Mouse (Mus musculus): ENCODE measurements around the gene Palld. TPM values are rescaled to one million over a fixed set of nuclear protein-coding genes. Genes with fewer than 3 reads are reported as not detected.
A peak's percentile ranks its signal among the peaks of the same experiment; 100 is the strongest.

Palld gene
- total and polyA plus RNA-seq, 3 experiments: 0.87 to 7.1 (median 2.6) TPM

- Histone ChIP-seq H3K27me3 (replicated peaks) (no peaks in the 10 kb centered on the region), H3K9me3 (replicated peaks; ENCODE audit: low read length) (no peaks in the 10 kb centered on the region), H3K4me1 (ENCODE audit: control insufficient read depth in 1 of 2, insufficient read depth in 2 of 2) (peaks cover 14 to 18% of the 10 kb centered on the region in 2 experiments), H3K9ac (ENCODE audit: insufficient read depth, low read depth) (no peak overlapping the region), H3K4me3 (replicated peaks in 1 of 3; ENCODE audit: low read depth in 2 of 3, low read length in 2 of 3, poor library complexity in 1 of 3) (no peak overlapping the region), H3K36me3 (replicated peaks in 1 of 2; ENCODE audit: control insufficient read depth in 1 of 2, insufficient read depth in 1 of 2, low read length in 1 of 2) (peaks cover 0 to 5% of the 10 kb centered on the region in 2 experiments), H3K79me2 (replicated peaks; ENCODE audit: control insufficient read depth, extremely low read depth, insufficient read depth, poor library complexity, severe bottlenecking) (peaks cover 2% of the 10 kb centered on the region; the same call in 1 of the 2 replicates), H3K4me2 (ENCODE audit: insufficient read depth, low read depth, poor library complexity, severe bottlenecking) (no peak overlapping the region), H3K27ac (ENCODE audit: insufficient read depth, low read depth) (no peak overlapping the region)
- no peak for DNase-seq (ENCODE audit: extremely low read depth)
- dilution Hi-C loops (cut with MboI; ENCODE audit: extremely low pct_ligation_motif_present, extremely low pct_unique_long_range_greater_than_20kb, low sequenced_read_pairs) (no loop called here), in situ Hi-C loops (cut with MboI; ENCODE audit: low pct_ligation_motif_present, low pct_unique_long_range_greater_than_20kb, low sequenced_read_pairs) (no loop called here)
- TF ChIP-seq SIN3A (IDR thresholded peaks at IDR 0.05; ENCODE audit: low read length) (no peak), MXI1 (IDR thresholded peaks at IDR 0.05; ENCODE audit: low read depth, low read length) (no peak), HCFC1 (IDR thresholded peaks at IDR 0.05; ENCODE audit: low read depth, low read length) (no peak), MEF2A (IDR thresholded peaks at IDR 0.05; ENCODE audit: borderline replicate concordance, low read depth, low read length) (no peak), USF2 (conservative IDR thresholded peaks at IDR 0.05; ENCODE audit: low read depth, low read length) (no peak), TCF12 (IDR thresholded peaks at IDR 0.05; ENCODE audit: low read depth, low read length) (no peak)
Measured at GRCm38 (mm10) chr8:61582547-61582946, 319.9 kb downstream of the Palld start.

- in situ Hi-C loops (cut with MboI; ENCODE audit: low pct_ligation_motif_present, low pct_unique_long_range_greater_than_20kb, low sequenced_read_pairs) (no loop called here), dilution Hi-C loops (cut with MboI; ENCODE audit: extremely low pct_ligation_motif_present, extremely low pct_unique_long_range_greater_than_20kb, low sequenced_read_pairs) (no loop called here)
- DNase-seq (ENCODE audit: extremely low read depth): no peak
- H3K9me3 ChIP-seq (replicated peaks; ENCODE audit: low read length): no peaks in the 10 kb centered on the region
- no peaks in the 10 kb centered on the region for H3K27me3 ChIP-seq (replicated peaks)
- no peak overlapping the region for H3K27ac ChIP-seq (ENCODE audit: insufficient read depth, low read depth)
- no peaks in the 10 kb centered on the region; the same call in 1 of the 2 replicates for H3K79me2 ChIP-seq (replicated peaks; ENCODE audit: control insufficient read depth, extremely low read depth, insufficient read depth, poor library complexity, severe bottlenecking)
- TF ChIP-seq BHLHE40 (IDR thresholded peaks at IDR 0.05; ENCODE audit: low read depth, low read length) (0 out of 2 replicates have a peak, but pooled peaks have one; percentile 29), NRF1 (IDR thresholded peaks at IDR 0.05; ENCODE audit: low read depth, low read length) (no peak), MAZ (IDR thresholded peaks at IDR 0.05; ENCODE audit: low read depth, low read length) (no peak)
- no peak overlapping the region for H3K4me2 ChIP-seq (ENCODE audit: insufficient read depth, low read depth, poor library complexity, severe bottlenecking)
- no peak overlapping the region for H3K4me3 ChIP-seq (replicated peaks in 1 of 3; ENCODE audit: low read depth in 2 of 3, low read length in 2 of 3, poor library complexity in 1 of 3)
- H3K4me1 ChIP-seq (ENCODE audit: control insufficient read depth in 1 of 2, insufficient read depth in 2 of 2): peaks cover 12% of the 10 kb centered on the region in 2 experiments
- H3K36me3 ChIP-seq (replicated peaks in 1 of 2; ENCODE audit: control insufficient read depth in 1 of 2, insufficient read depth in 1 of 2, low read length in 1 of 2): peaks cover 0 to 5% of the 10 kb centered on the region in 2 experiments
- H3K9ac ChIP-seq (ENCODE audit: insufficient read depth, low read depth): no peak overlapping the region
Measured at GRCm38 (mm10) chr8:61581259-61581658, 321.2 kb downstream of the Palld start.

GRCm38 (mm10) chr8:61579831-61580230, 322.7 kb downstream of the Palld start:
- Histone ChIP-seq H3K27ac (ENCODE audit: insufficient read depth, low read depth) (no peak overlapping the region), H3K4me2 (ENCODE audit: insufficient read depth, low read depth, poor library complexity, severe bottlenecking) (no peak overlapping the region), H3K27me3 (replicated peaks) (no peaks in the 10 kb centered on the region), H3K9me3 (replicated peaks; ENCODE audit: low read length) (no peaks in the 10 kb centered on the region), H3K9ac (ENCODE audit: insufficient read depth, low read depth) (no peak overlapping the region), H3K4me1 (ENCODE audit: control insufficient read depth in 1 of 2, insufficient read depth in 2 of 2) (peaks cover 6 to 7% of the 10 kb centered on the region in 2 experiments), H3K36me3 (replicated peaks in 1 of 2; ENCODE audit: control insufficient read depth in 1 of 2, insufficient read depth in 1 of 2, low read length in 1 of 2) (peaks cover 0 to 5% of the 10 kb centered on the region in 2 experiments), H3K79me2 (replicated peaks; ENCODE audit: control insufficient read depth, extremely low read depth, insufficient read depth, poor library complexity, severe bottlenecking) (no peaks in the 10 kb centered on the region; the same call in 1 of the 2 replicates), H3K4me3 (replicated peaks in 1 of 3; ENCODE audit: low read depth in 2 of 3, low read length in 2 of 3, poor library complexity in 1 of 3) (no peak overlapping the region)
- in situ Hi-C loops (cut with MboI; ENCODE audit: low pct_ligation_motif_present, low pct_unique_long_range_greater_than_20kb, low sequenced_read_pairs): no loop called here
- dilution Hi-C loops (cut with MboI; ENCODE audit: extremely low pct_ligation_motif_present, extremely low pct_unique_long_range_greater_than_20kb, low sequenced_read_pairs): no loop called here
- no peak for DNase-seq (ENCODE audit: extremely low read depth)
- TF ChIP-seq JUND (conservative IDR thresholded peaks at IDR 0.05; ENCODE audit: low read depth, low read length) (no peak), ETS1 (conservative IDR thresholded peaks at IDR 0.05; ENCODE audit: low read depth, low read length) (no peak), TCF12 (IDR thresholded peaks at IDR 0.05; ENCODE audit: low read depth, low read length) (no peak), USF1 (IDR thresholded peaks at IDR 0.05; ENCODE audit: low read depth, low read length) (no peak), MAX (IDR thresholded peaks at IDR 0.05; ENCODE audit: low read length) (no peak), RAD21 (IDR thresholded peaks at IDR 0.05; ENCODE audit: low read depth, low read length) (no peak), MAZ (IDR thresholded peaks at IDR 0.05; ENCODE audit: low read depth, low read length) (no peak), CHD1 (IDR thresholded peaks at IDR 0.05; ENCODE audit: low read depth, low read length) (no peak), POLR2A (IDR thresholded peaks at IDR 0.05; ENCODE audit: low read depth, low read length) (no peak), JUN (IDR thresholded peaks at IDR 0.05; ENCODE audit: insufficient read depth, low read depth, low read length) (no peak), GABPA (IDR thresholded peaks at IDR 0.05; ENCODE audit: insufficient replicate concordance, low read depth, low read length) (no peak), SIN3A (IDR thresholded peaks at IDR 0.05; ENCODE audit: low read length) (no peak), MEF2A (IDR thresholded peaks at IDR 0.05; ENCODE audit: borderline replicate concordance, low read depth, low read length) (no peak), HCFC1 (IDR thresholded peaks at IDR 0.05; ENCODE audit: low read depth, low read length) (no peak), MXI1 (IDR thresholded peaks at IDR 0.05; ENCODE audit: low read depth, low read length) (no peak)
